Mouse (Mus musculus) neural tube, embryonic 15.5 days (tissue): ENCODE data around the gene Fgfr2. TPM values are rescaled to one million over a fixed set of nuclear protein-coding genes. Genes with fewer than 3 reads are reported as not detected.

Experiments
- ATAC-seq: fragments of 200-750 bp; cut with Nextera tagmentation; 2 replicates; pipeline ENCODE4 v1.8.0; 2017; ENCODE audit warnings: mild to moderate bottlenecking, moderate TSS enrichment, moderate library complexity; ENCODE audit not compliant: low FRiP score
- H3K27ac ChIP-seq: fragments of 300-500 bp; sonication (generic); replicated peaks from 2 replicates; pipeline ENCODE4 v1.5.1; 2015; ENCODE audit warnings: mild to moderate bottlenecking, inconsistent platforms
- H3K27me3 ChIP-seq: fragments of 300-500 bp; sonication (generic); replicated peaks from 2 replicates; pipeline ENCODE4 v1.6.1; 2015; ENCODE audit warnings: inconsistent platforms
- H3K36me3 ChIP-seq: fragments of 300-500 bp; sonication (generic); 2 replicates; pipeline ENCODE4 v1.6.1; 2015; ENCODE audit warnings: inconsistent platforms
- H3K4me1 ChIP-seq: fragments of 300-500 bp; sonication (generic); 2 replicates; pipeline ENCODE4 v1.6.1; 2015; ENCODE audit warnings: inconsistent platforms
- H3K4me2 ChIP-seq: fragments of 300-500 bp; sonication (generic); 2 replicates; pipeline ENCODE4 v1.6.1; 2015; ENCODE audit warnings: inconsistent platforms, mild to moderate bottlenecking, moderate library complexity
- H3K4me3 ChIP-seq: fragments of 300-500 bp; sonication (generic); replicated peaks from 2 replicates; pipeline ENCODE4 v1.5.1; 2015; ENCODE audit warnings: mild to moderate bottlenecking, inconsistent platforms
- H3K9ac ChIP-seq: fragments of 300-500 bp; sonication (generic); replicated peaks from 2 replicates; pipeline ENCODE4 v1.6.1; 2015; ENCODE audit warnings: mild to moderate bottlenecking, inconsistent platforms
- H3K9me3 ChIP-seq: fragments of 300-500 bp; sonication (generic); replicated peaks from 2 replicates; pipeline ENCODE4 v1.6.1; 2016; ENCODE audit warnings: inconsistent platforms
- WGBS: fragments of 180-500 bp; shearing (Covaris S2); methylation state at CpG from one replicate; pipeline ENCODE4 v1.1.7; 2015; ENCODE audit warnings: mixed read lengths; 5-methylcytosine and 5-hydroxymethylcytosine counted together
- polyA plus RNA-seq: library from polyadenylated mRNA; unstranded; fragments of >200 nt; fragmentation: Nextera tagmentation; extraction: Ambion mirVana; gene quantifications from 2 replicates; pipeline ENCODE4 v1.2.1, GENCODE M21; 2015

Fgfr2 gene
- polyA plus RNA-seq, 1 experiment from 2014 or later: 21.2 TPM

GRCm38 (mm10) chr7:130860721-130861142 lies 2262.4 kb downstream of the Fgfr2 start:
- H3K4me2 ChIP-seq: peak overlapping the region; percentile 9; the same call in 1 of the 2 replicates
- H3K4me1 ChIP-seq: peaks cover 14% of the 10 kb centered on the region
- 13% methylated on average over 11 of the region's 11 CpGs for WGBS
- H3K27ac ChIP-seq: peak overlapping the region; percentile 58; the same call in 1 of the 2 replicates
- no peaks in the 10 kb centered on the region for H3K9me3 ChIP-seq
- no peak overlapping the region for H3K4me3 ChIP-seq
- H3K27me3 ChIP-seq: no peaks in the 10 kb centered on the region
- no peak overlapping the region for H3K9ac ChIP-seq
- H3K36me3 ChIP-seq: no peaks in the 10 kb centered on the region
- no peak for ATAC-seq

DNA sequence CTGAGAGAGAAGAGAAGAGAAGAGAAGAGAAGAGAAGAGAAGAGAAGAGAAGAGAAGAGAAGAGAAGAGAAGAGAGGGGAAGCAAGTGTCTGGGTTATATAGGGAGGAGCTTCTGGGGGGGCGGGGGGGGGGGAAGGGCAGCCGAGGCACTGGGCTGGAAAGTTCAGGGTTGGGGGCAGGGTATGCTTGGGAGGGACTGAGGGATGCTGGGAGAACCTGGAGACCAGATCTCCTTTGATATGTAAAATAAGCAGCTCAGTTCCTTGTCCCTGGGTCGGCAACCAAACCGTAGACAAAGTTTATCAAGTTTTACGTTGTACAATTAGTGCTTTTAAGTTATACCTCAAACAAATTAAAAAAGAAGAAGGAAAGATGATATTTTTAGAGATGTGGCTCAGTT lies 2263.2 kb downstream of the Fgfr2 start:
- H3K4me1 ChIP-seq: peaks cover 14% of the 10 kb centered on the region
- WGBS: 22% methylated on average over 5 of the region's 5 CpGs
- H3K9me3 ChIP-seq: no peaks in the 10 kb centered on the region
- H3K4me3 ChIP-seq: no peak overlapping the region
- H3K9ac ChIP-seq: no peak overlapping the region
- no peaks in the 10 kb centered on the region for H3K36me3 ChIP-seq
- H3K4me2 ChIP-seq: no peak overlapping the region
- H3K27me3 ChIP-seq: no peaks in the 10 kb centered on the region
- no peak overlapping the region for H3K27ac ChIP-seq
- ATAC-seq: no peak

DNA sequence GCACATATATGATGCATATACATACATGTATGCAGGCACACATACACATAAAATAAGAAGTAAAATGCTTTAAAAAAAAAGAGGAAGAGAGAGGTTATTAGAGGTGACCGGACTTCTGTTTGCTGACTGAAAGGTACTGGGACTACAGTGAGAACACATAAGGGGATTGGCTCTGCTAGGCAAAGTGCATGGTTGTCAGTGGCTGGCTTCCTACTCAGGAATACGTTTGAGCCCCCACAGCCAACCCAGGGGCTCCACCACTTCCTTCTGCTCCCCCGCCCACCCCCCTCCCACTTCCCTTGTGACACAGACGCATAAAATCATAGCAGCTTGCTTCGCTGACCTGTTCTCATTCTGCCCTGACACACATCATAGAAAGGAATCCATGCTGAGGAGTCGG lies 2265.2 kb downstream of the Fgfr2 start:
- no peak overlapping the region for H3K9ac ChIP-seq
- no peak for ATAC-seq
- 71% methylated on average over 6 of the region's 6 CpGs for WGBS
- no peak overlapping the region for H3K27ac ChIP-seq
- H3K9me3 ChIP-seq: no peaks in the 10 kb centered on the region
- H3K27me3 ChIP-seq: no peaks in the 10 kb centered on the region
- H3K4me1 ChIP-seq: peaks cover 14% of the 10 kb centered on the region
- H3K4me3 ChIP-seq: no peak overlapping the region
- no peak overlapping the region for H3K4me2 ChIP-seq
- no peaks in the 10 kb centered on the region for H3K36me3 ChIP-seq

- no peak overlapping the region for H3K27ac ChIP-seq
- no peak for ATAC-seq
- no peaks in the 10 kb centered on the region for H3K36me3 ChIP-seq
- no peak overlapping the region for H3K4me3 ChIP-seq
- no peak overlapping the region for H3K4me2 ChIP-seq
- H3K27me3 ChIP-seq: no peaks in the 10 kb centered on the region
- 40% methylated on average over 3 of the region's 3 CpGs for WGBS
- H3K9ac ChIP-seq: no peak overlapping the region
- peaks cover 3% of the 10 kb centered on the region for H3K4me1 ChIP-seq
- H3K9me3 ChIP-seq: no peaks in the 10 kb centered on the region
These were observed 2267.5 kb downstream of the Fgfr2 start for GRCm38 (mm10) chr7:130855681-130856080.

- H3K9ac ChIP-seq: no peak overlapping the region
- H3K9me3 ChIP-seq: no peaks in the 10 kb centered on the region
- no peaks in the 10 kb centered on the region for H3K36me3 ChIP-seq
- H3K27me3 ChIP-seq: no peaks in the 10 kb centered on the region
- no peak for ATAC-seq
- H3K4me2 ChIP-seq: no peak overlapping the region
- no peak overlapping the region for H3K27ac ChIP-seq
- H3K4me3 ChIP-seq: no peak overlapping the region
- H3K4me1 ChIP-seq: no peaks in the 10 kb centered on the region
- 73% methylated on average over 4 of the region's 4 CpGs for WGBS
These were observed 2268.4 kb downstream of the Fgfr2 start for GRCm38 (mm10) chr7:130854684-130855292.

- no peak overlapping the region for H3K27ac ChIP-seq
- no peak overlapping the region for H3K4me2 ChIP-seq
These were observed 2275.9 kb downstream of the Fgfr2 start for GRCm38 (mm10) chr7:130847164-130847718.

DNA sequence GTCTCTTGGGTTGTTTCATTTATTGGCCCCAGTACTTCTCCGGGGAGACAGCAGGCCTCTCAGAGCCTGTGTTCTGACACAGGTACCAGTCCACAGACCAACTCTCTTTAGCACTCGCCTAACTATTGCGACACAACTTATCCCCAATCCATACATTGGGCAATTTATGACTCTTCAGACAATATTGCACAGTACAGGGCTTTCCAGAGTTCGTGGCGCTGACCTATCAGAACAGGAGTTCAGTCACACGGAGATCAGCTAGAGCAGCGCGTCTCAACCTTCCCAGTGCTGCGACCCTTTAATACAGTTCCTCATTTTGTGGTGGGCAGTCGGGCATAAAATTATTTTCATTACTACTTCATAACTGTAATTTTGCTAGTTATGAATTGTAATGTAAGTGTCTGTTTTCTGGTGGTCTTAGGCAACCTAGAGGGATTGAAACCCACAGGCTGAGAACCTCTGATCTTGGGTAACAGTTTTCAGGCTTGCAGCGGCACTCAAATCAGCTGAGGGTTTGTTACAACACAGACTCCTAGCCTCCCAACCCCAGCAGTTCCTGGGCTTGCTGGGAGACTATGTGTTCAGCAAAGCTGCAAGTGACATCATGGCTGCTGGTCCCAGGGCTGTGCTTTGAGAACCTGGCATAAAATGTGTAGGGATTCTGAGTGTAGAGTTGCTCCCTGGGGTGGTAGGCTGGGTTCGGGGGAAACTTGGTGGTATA lies 2283.6 kb downstream of the Fgfr2 start:
- H3K9me3 ChIP-seq: no peaks in the 10 kb centered on the region
- 84% methylated on average over 12 of the region's 12 CpGs for WGBS
- no peak overlapping the region for H3K4me3 ChIP-seq

More at GRCm38 (mm10) chr7:130847164-130847718, 2275.9 kb downstream of the Fgfr2 start:
- H3K36me3 ChIP-seq: no peaks in the 10 kb centered on the region
- 87% methylated on average over 17 of the region's 17 CpGs for WGBS
- ATAC-seq: no peak
- no peak overlapping the region for H3K9ac ChIP-seq
- no peaks in the 10 kb centered on the region for H3K4me1 ChIP-seq
- no peaks in the 10 kb centered on the region for H3K9me3 ChIP-seq
- no peak overlapping the region for H3K4me3 ChIP-seq
- H3K27me3 ChIP-seq: no peaks in the 10 kb centered on the region

DNA sequence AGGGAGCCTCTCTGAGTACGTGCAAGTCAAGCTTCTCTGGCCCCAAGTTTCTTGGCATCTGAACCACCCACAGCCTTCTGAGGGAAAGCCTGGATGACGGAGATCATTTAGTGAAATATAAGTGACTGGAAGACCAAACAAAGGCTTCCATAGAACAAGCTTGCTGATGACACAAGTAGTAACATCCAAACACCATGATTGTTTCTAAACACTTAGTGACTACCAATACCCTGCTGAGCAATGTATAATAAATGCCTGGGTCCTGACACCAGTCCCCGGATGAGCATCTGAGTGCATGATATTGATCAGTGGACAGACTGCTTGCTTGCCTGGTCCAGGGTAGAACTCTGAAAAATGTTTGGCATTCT lies 2284.5 kb downstream of the Fgfr2 start:
- H3K36me3 ChIP-seq: no peaks in the 10 kb centered on the region
- H3K4me1 ChIP-seq: peaks cover 34% of the 10 kb centered on the region
- H3K27ac ChIP-seq: peak overlapping the region; percentile 45; the same call in 1 of the 2 replicates
- H3K4me2 ChIP-seq: no peak overlapping the region
- ATAC-seq: no peak
- H3K9ac ChIP-seq: no peak overlapping the region
- no peaks in the 10 kb centered on the region for H3K9me3 ChIP-seq
- H3K4me3 ChIP-seq: no peak overlapping the region
- 43% methylated on average over 3 of the region's 3 CpGs for WGBS
- H3K27me3 ChIP-seq: 0 out of 2 replicates have a peak, but pooled peaks cover 4% of the 10 kb centered on the region

More for the DNA sequence above, 2283.6 kb downstream of the Fgfr2 start:
- ATAC-seq: no peak
- Histone ChIP-seq H3K27ac (no peak overlapping the region), H3K4me1 (peaks cover 32% of the 10 kb centered on the region), H3K4me2 (no peak overlapping the region), H3K27me3 (no peaks in the 10 kb centered on the region), H3K36me3 (no peaks in the 10 kb centered on the region), H3K9ac (no peak overlapping the region)

DNA sequence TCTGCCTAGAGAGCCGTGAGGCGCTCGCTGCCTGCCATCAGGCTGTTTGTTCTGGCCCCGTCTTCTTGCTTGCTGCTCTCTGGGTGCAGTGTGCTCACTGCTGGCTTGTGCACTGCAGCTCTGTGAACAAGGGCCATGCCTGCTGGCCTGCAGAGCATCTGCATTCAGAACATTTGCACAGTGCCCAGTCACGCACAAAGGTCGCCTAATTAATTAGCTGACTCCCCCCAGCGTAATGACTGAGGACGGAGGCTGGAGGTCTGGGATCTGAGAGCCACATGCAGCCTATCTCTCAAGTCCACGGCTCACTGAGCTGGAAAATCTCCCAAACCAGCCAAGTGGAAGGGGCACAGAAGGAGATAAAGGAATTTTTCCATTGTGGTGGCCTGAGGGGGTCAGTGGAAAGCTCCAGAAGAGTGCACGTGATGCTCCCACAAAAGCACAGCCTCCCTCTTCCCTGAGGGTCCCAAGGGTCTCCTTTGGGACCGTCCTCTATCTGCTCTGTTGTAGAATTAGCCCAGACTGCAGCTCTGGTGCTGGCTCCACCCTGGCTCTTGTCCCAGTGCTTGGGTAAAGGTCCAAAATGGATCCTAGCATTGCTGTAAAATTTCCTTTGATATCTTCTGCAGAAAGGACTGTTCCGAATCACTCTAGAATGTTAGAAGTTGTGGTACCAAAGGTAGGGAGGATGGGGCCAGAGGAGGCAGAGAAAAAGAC lies 2285.1 kb downstream of the Fgfr2 start:
- Histone ChIP-seq H3K27me3 (0 out of 2 replicates have a peak, but pooled peaks cover 6% of the 10 kb centered on the region), H3K9ac (no peak overlapping the region), H3K4me3 (no peak overlapping the region), H3K4me1 (peaks cover 34% of the 10 kb centered on the region), H3K4me2 (no peak overlapping the region), H3K27ac (peak overlapping the region; percentile 45), H3K36me3 (no peaks in the 10 kb centered on the region), H3K9me3 (no peaks in the 10 kb centered on the region)
- ATAC-seq: peak; percentile 76
- WGBS: 10% methylated on average over 12 of the region's 12 CpGs

DNA sequence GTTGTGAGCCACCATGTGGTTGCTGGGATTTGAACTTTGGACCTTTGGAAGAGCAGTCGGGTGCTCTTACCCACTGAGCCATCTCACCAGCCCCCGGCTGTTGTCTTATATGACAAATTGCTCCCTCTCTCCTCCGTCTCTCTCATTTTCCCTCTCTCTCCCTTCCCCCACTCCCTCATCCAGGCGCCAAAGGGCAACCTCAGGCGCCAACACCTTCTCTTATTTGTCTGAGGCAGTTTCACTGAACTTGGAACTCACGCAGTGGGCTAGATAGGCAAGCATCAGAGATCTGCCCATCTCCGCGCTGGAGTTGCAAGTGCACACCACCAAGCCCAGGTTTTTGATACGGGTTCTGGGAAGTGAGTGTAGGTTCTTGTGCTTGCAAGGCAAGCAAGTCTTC lies 2287.1 kb downstream of the Fgfr2 start:
- H3K4me3 ChIP-seq: no peak overlapping the region
- H3K4me1 ChIP-seq: peaks cover 34% of the 10 kb centered on the region
- WGBS: 53% methylated on average over 9 of the region's 9 CpGs
- H3K9me3 ChIP-seq: no peaks in the 10 kb centered on the region
- ATAC-seq: no peak
- H3K9ac ChIP-seq: no peak overlapping the region
- H3K36me3 ChIP-seq: no peaks in the 10 kb centered on the region
- H3K27ac ChIP-seq: no peak overlapping the region
- H3K4me2 ChIP-seq: no peak overlapping the region
- H3K27me3 ChIP-seq: 0 out of 2 replicates have a peak, but pooled peaks cover 6% of the 10 kb centered on the region

- Histone ChIP-seq H3K27ac (peak overlapping the region; percentile 24; the same call in 1 of the 2 replicates), H3K9ac (no peak overlapping the region), H3K4me3 (no peak overlapping the region), H3K4me1 (peaks cover 34% of the 10 kb centered on the region), H3K4me2 (peak overlapping the region; percentile 6; the same call in 1 of the 2 replicates), H3K36me3 (no peaks in the 10 kb centered on the region), H3K9me3 (no peaks in the 10 kb centered on the region), H3K27me3 (0 out of 2 replicates have a peak, but pooled peaks cover 6% of the 10 kb centered on the region)
- no peak for ATAC-seq
- WGBS: 6% methylated on average over 18 of the region's 18 CpGs
These were observed 2287.9 kb downstream of the Fgfr2 start for GRCm38 (mm10) chr7:130834958-130835861.
